Mouse (Mus musculus) kidney, embryonic 16.5 days (tissue): ENCODE results near the gene Ssc4d. TPM values are rescaled to one million over a fixed set of nuclear protein-coding genes. Genes with fewer than 3 reads are reported as not detected.

Experiments used
- ATAC-seq: fragments of 200-750 bp; cut with Nextera tagmentation; 2 replicates; pipeline ENCODE4 v1.8.0; 2017; ENCODE audit warnings: moderate TSS enrichment; ENCODE audit not compliant: low FRiP score, low TSS enrichment
- H3K27ac ChIP-seq: fragments of 300-500 bp; sonication (generic); 2 replicates; pipeline ENCODE4 v1.5.1; 2014; ENCODE audit warnings: low read length
- H3K27me3 ChIP-seq: fragments of 300-500 bp; sonication (generic); 2 replicates; pipeline ENCODE4 v1.6.1; 2014; ENCODE audit warnings: low read length, control low read depth, mixed read lengths; ENCODE audit not compliant: insufficient read depth
- H3K36me3 ChIP-seq: fragments of 300-500 bp; sonication (generic); 2 replicates; pipeline ENCODE4 v1.6.1; 2014; ENCODE audit warnings: low read length, control low read depth, mixed read lengths; ENCODE audit not compliant: insufficient read depth
- H3K4me1 ChIP-seq: fragments of 300-500 bp; sonication (generic); 2 replicates; pipeline ENCODE4 v1.6.1; 2014; ENCODE audit warnings: low read length, control low read depth, mixed read lengths; ENCODE audit not compliant: insufficient read depth
- H3K4me2 ChIP-seq: fragments of 300-500 bp; sonication (generic); replicated peaks from 2 replicates; pipeline ENCODE4 v1.6.1; 2014; ENCODE audit warnings: low read depth, low read length
- H3K4me3 ChIP-seq: fragments of 300-500 bp; sonication (generic); 2 replicates; pipeline ENCODE4 v1.5.1; 2014; ENCODE audit warnings: mild to moderate bottlenecking, low read length
- H3K9ac ChIP-seq: fragments of 300-500 bp; sonication (generic); replicated peaks from 2 replicates; pipeline ENCODE4 v1.6.1; 2014; ENCODE audit warnings: low read length
- H3K9me3 ChIP-seq: fragments of 300-500 bp; sonication (generic); 2 replicates; pipeline ENCODE4 v1.6.1; 2016; ENCODE audit warnings: low read length, control low read depth
- WGBS: fragments of 180-500 bp; shearing (Covaris S2); extraction: QIAGEN DNeasy Blood & Tissue Kit; methylation state at CpG from one replicate; pipeline ENCODE4 v1.1.7; 2014; 5-methylcytosine and 5-hydroxymethylcytosine counted together
- polyA plus RNA-seq: library from polyadenylated mRNA; unstranded; fragments of >200 nt; fragmentation: Nextera tagmentation; extraction: Ambion mirVana; gene quantifications from 2 replicates; pipeline ENCODE4 v1.2.1, GENCODE M21; 2015

Ssc4d gene
- polyA plus RNA-seq, 1 experiment from 2014 or later = 11.3 TPM

GRCm38 (mm10) chr5:136002325-136002724 lies 28.0 kb upstream of the Ssc4d start:
- ATAC-seq = no peak
- H3K27ac ChIP-seq = 0 out of 2 replicates have a peak overlapping the region, but pooled peaks have one; percentile 4

GRCm38 (mm10) chr5:136001222-136001621 lies 26.9 kb upstream of the Ssc4d start:
- Histone ChIP-seq H3K4me3 (no peak overlapping the region), H3K4me1 (0 out of 2 replicates have a peak, but pooled peaks cover 9% of the 10 kb centered on the region), H3K27ac (no peak overlapping the region), H3K9me3 (no peaks in the 10 kb centered on the region), H3K4me2 (no peak overlapping the region), H3K9ac (no peak overlapping the region), H3K36me3 (peaks cover 31% of the 10 kb centered on the region), H3K27me3 (no peaks in the 10 kb centered on the region)
- no peak for ATAC-seq
- 93% methylated on average over 6 of the region's 6 CpGs for WGBS

More at GRCm38 (mm10) chr5:136002325-136002724, 28.0 kb upstream of the Ssc4d start:
- no peak overlapping the region for H3K4me3 ChIP-seq
- H3K36me3 ChIP-seq = peaks cover 30% of the 10 kb centered on the region
- H3K9ac ChIP-seq = no peak overlapping the region
- H3K9me3 ChIP-seq = no peaks in the 10 kb centered on the region
- no peaks in the 10 kb centered on the region for H3K27me3 ChIP-seq
- 0 out of 2 replicates have a peak, but pooled peaks cover 9% of the 10 kb centered on the region for H3K4me1 ChIP-seq
- 57% methylated on average over 2 of the region's 2 CpGs for WGBS
- H3K4me2 ChIP-seq = no peak overlapping the region

- Histone ChIP-seq H3K9me3 (no peaks in the 10 kb centered on the region), H3K36me3 (peaks cover 20% of the 10 kb centered on the region), H3K9ac (no peak overlapping the region), H3K4me3 (no peak overlapping the region), H3K4me1 (peaks cover 7% of the 10 kb centered on the region), H3K27me3 (no peaks in the 10 kb centered on the region), H3K27ac (no peak overlapping the region), H3K4me2 (peak overlapping the region; percentile 61; the same call in 1 of the 2 replicates)
- 90% methylated on average over 8 of the region's 8 CpGs for WGBS
- no peak for ATAC-seq
Measured at GRCm38 (mm10) chr5:135996162-135996561, 21.8 kb upstream of the Ssc4d start.

- Histone ChIP-seq H3K27me3 (no peaks in the 10 kb centered on the region), H3K4me2 (peak within 1 kb of the TSS; percentile 61), H3K4me1 (peaks cover 7% of the 10 kb centered on the region), H3K4me3 (peak within 1 kb of the TSS; percentile 82), H3K27ac (peak within 1 kb of the TSS; percentile 91), H3K9me3 (no peaks in the 10 kb centered on the region), H3K9ac (peak within 1 kb of the TSS; percentile 89), H3K36me3 (peaks cover 20% of the 10 kb centered on the region)
- WGBS = under 1% methylated on average over 43 of the region's 47 CpGs
- ATAC-seq = peak; percentile 95
Measured at GRCm38 (mm10) chr5:135994725-135995687, 20.7 kb upstream of the Ssc4d start, which contains the start of gene Dtx2. Gene Dtx2 (plus strand): TSS chr5:135994800.

- Histone ChIP-seq H3K4me1 (peaks cover 7% of the 10 kb centered on the region), H3K27me3 (no peaks in the 10 kb centered on the region), H3K4me2 (no peak overlapping the region), H3K9me3 (no peaks in the 10 kb centered on the region), H3K36me3 (peaks cover 20% of the 10 kb centered on the region), H3K27ac (no peak overlapping the region), H3K4me3 (no peak overlapping the region), H3K9ac (no peak overlapping the region)
- ATAC-seq = peak; percentile 20; the same call in 1 of the 2 replicates
- WGBS = 62% methylated on average over 8 of the region's 8 CpGs
Measured at GRCm38 (mm10) chr5:135994335-135994724, 20.0 kb upstream of the Ssc4d start.

- no peaks in the 10 kb centered on the region for H3K9me3 ChIP-seq
Measured at GRCm38 (mm10) chr5:135993381-135993965, 19.1 kb upstream of the Ssc4d start.

GRCm38 (mm10) chr5:135990601-135991000 lies 16.3 kb upstream of the Ssc4d start:
- no peak for ATAC-seq
- 74% methylated on average over 5 of the region's 5 CpGs for WGBS
- Histone ChIP-seq H3K4me1 (peaks cover 3% of the 10 kb centered on the region), H3K9ac (no peak overlapping the region), H3K27me3 (no peaks in the 10 kb centered on the region), H3K36me3 (no peaks in the 10 kb centered on the region), H3K9me3 (no peaks in the 10 kb centered on the region), H3K4me3 (no peak overlapping the region), H3K4me2 (no peak overlapping the region), H3K27ac (no peak overlapping the region)

More at GRCm38 (mm10) chr5:135993381-135993965, 19.1 kb upstream of the Ssc4d start:
- Histone ChIP-seq H3K27me3 (no peaks in the 10 kb centered on the region), H3K9ac (no peak overlapping the region), H3K4me3 (no peak overlapping the region), H3K36me3 (peaks cover 12% of the 10 kb centered on the region), H3K27ac (no peak overlapping the region), H3K4me2 (no peak overlapping the region), H3K4me1 (peaks cover 7% of the 10 kb centered on the region)
- 21% methylated on average over 5 of the region's 5 CpGs for WGBS
- ATAC-seq = no peak

- Histone ChIP-seq H3K9me3 (no peaks in the 10 kb centered on the region), H3K27ac (no peak overlapping the region), H3K27me3 (no peaks in the 10 kb centered on the region), H3K9ac (no peak overlapping the region), H3K4me2 (no peak overlapping the region), H3K4me1 (no peaks in the 10 kb centered on the region), H3K36me3 (no peaks in the 10 kb centered on the region), H3K4me3 (no peak overlapping the region)
- ATAC-seq = no peak
- WGBS = 48% methylated on average over 11 of the region's 11 CpGs
Measured at GRCm38 (mm10) chr5:135987248-135987647, 12.9 kb upstream of the Ssc4d start.

GRCm38 (mm10) chr5:135984546-135985044 lies 10.3 kb upstream of the Ssc4d start:
- Histone ChIP-seq H3K4me3 (no peak overlapping the region), H3K27ac (no peak overlapping the region), H3K9me3 (no peaks in the 10 kb centered on the region), H3K9ac (no peak overlapping the region), H3K36me3 (no peaks in the 10 kb centered on the region), H3K27me3 (no peaks in the 10 kb centered on the region), H3K4me2 (no peak overlapping the region), H3K4me1 (no peaks in the 10 kb centered on the region)
- no peak for ATAC-seq
- 61% methylated on average over 6 of the region's 6 CpGs for WGBS
